Mouse (Mus musculus): ENCODE measurements around the gene Kras.

DNA sequence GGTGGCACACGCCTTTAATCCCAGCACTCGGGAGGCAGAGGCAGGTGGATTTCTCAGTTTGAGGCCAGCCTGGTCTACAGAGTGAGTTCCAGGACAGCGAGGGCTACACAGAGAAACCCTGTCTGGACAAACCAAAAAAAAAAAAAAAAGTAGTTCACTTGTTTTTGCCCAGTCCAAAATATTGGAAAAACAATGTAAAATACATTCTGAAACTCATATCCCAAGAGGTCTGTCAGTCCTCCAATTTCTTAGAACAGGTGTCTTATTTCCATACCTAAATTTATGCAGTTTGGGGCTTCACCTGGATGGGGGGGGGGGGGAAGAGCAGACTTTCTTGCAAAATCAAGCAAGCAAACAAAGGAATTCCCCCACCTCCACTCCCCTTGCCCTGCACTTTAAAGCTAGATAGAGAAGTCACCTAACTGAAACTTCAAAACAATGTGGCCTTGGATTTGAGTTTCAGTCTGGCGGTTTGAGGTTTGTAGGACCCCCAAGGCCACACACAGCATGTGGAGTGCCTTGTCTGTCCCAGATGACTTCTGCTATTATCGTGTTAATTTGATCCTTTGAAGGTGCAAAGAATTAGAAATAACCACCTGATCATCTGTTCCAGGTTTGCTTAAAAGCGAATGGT, 25.7 kb upstream of the Kras start:
- TF ChIP-seq CTCF (IDR thresholded peaks at IDR 0.05 in 2 of 3, conservative IDR thresholded peaks at IDR 0.05 in 1 of 3; ENCODE audit: control insufficient read depth in 1 of 3, insufficient read depth in 1 of 3, low read depth in 2 of 3, low read length in 3 of 3, poor library complexity in 1 of 3, severe bottlenecking in 1 of 3) = no peak
- TF ChIP-seq ZMIZ1 (IDR thresholded peaks at IDR 0.05; ENCODE audit: low read depth, low read length) = 0 out of 2 replicates have a peak, but pooled peaks have one; percentile 11
- TF ChIP-seq POLR2AphosphoS2 (IDR thresholded peaks at IDR 0.05; ENCODE audit: low read length) = no peak
- no peak for TF ChIP-seq BHLHE40 (IDR thresholded peaks at IDR 0.05; ENCODE audit: borderline replicate concordance, low read depth, low read length)
- no peak for TF ChIP-seq MAFK (IDR thresholded peaks at IDR 0.05; ENCODE audit: borderline replicate concordance, low read depth, low read length)
- no peak for TF ChIP-seq ZNF384 (IDR thresholded peaks at IDR 0.05; ENCODE audit: low read depth, low read length)
- TF ChIP-seq POLR2A (IDR thresholded peaks at IDR 0.05; ENCODE audit: control insufficient read depth in 1 of 2, insufficient read depth in 1 of 2, low read depth in 1 of 2, low read length in 2 of 2, poor library complexity in 1 of 2) = no peak
- TF ChIP-seq GATA1 (IDR thresholded peaks at IDR 0.05; ENCODE audit: low read depth, low read length) = no peak
- TF ChIP-seq ZC3H11A (IDR thresholded peaks at IDR 0.05; ENCODE audit: low read depth, low read length) = no peak
- TF ChIP-seq HCFC1 (IDR thresholded peaks at IDR 0.05; ENCODE audit: low read depth, low read length) = no peak; the same call in 1 of the 2 replicates
- TF ChIP-seq RAD21 (IDR thresholded peaks at IDR 0.05; ENCODE audit: low read depth, low read length) = no peak
- no peak for TF ChIP-seq UBTF (IDR thresholded peaks at IDR 0.05; ENCODE audit: borderline replicate concordance, insufficient read depth, low read depth, low read length)
- no peak for TF ChIP-seq EP300 (IDR thresholded peaks at IDR 0.05; ENCODE audit: low read depth in 1 of 2, low read length in 2 of 2)
